Mouse (Mus musculus) thymus, adult 2 months (tissue): Measurements from ENCODE around the gene Ankrd44. TPM values are rescaled to one million over a fixed set of nuclear protein-coding genes. Genes with fewer than 3 reads are reported as not detected.

Source experiments
- DNase-seq: peaks from one replicate; pipeline ENCODE4 v3.0.0; 2021
- H3K27ac ChIP-seq: fragments of 200-500 bp; 2 replicates; pipeline ENCODE4 v1.5.1; 2012; ENCODE audit warnings: low read length, control low read depth; ENCODE audit not compliant: control insufficient read depth, insufficient read depth
- H3K27me3 ChIP-seq: fragments of 200-500 bp; 2 replicates; pipeline ENCODE4 v1.6.1; 2012; ENCODE audit warnings: mild to moderate bottlenecking, low read length, moderate library complexity, mixed read lengths; ENCODE audit not compliant: control insufficient read depth, insufficient read depth
- H3K36me3 ChIP-seq: fragments of 200-500 bp; 2 replicates; pipeline ENCODE4 v1.6.1; 2012; ENCODE audit warnings: mild to moderate bottlenecking, low read length, moderate library complexity; ENCODE audit not compliant: control insufficient read depth, insufficient read depth
- H3K4me1 ChIP-seq: fragments of 200-500 bp; replicated peaks from 2 replicates; pipeline ENCODE4 v1.6.1; 2012; ENCODE audit warnings: low read length; ENCODE audit not compliant: control insufficient read depth, insufficient read depth
- H3K4me3 ChIP-seq: fragments of 200-500 bp; 2 replicates; pipeline ENCODE4 v1.5.1; 2012; ENCODE audit warnings: mild to moderate bottlenecking, low read length, control low read depth, moderate library complexity; ENCODE audit not compliant: control insufficient read depth, insufficient read depth
- CTCF ChIP-seq: fragments of 200-500 bp; IDR thresholded peaks from 2 replicates; pipeline ENCODE4 v1.5.1; 2012; ENCODE audit warnings: mild to moderate bottlenecking, control low read depth, low read length, moderate library complexity, borderline replicate concordance; ENCODE audit not compliant: control insufficient read depth, poor library complexity, insufficient read depth; ENCODE audit errors: extremely low read depth
- POLR2A ChIP-seq: fragments of 200-500 bp; IDR thresholded peaks from 2 replicates; pipeline ENCODE4 v1.6.1; 2012; ENCODE audit warnings: mild to moderate bottlenecking, low read length, control low read depth, moderate library complexity; ENCODE audit not compliant: control insufficient read depth, poor library complexity, insufficient read depth; ENCODE audit errors: extremely low read depth
- WGBS: fragments of 180-500 bp; shearing (Covaris S2); methylation state at CpG from one replicate; pipeline ENCODE4 v1.1.7; 2018; 5-methylcytosine and 5-hydroxymethylcytosine counted together
- polyA plus RNA-seq: library from polyadenylated mRNA; depleted of rRNA; stranded (reverse); fragments of >200 nt; gene quantifications from 2 replicates; pipeline ENCODE4 v1.2.3, GENCODE M21; 2012

The Ankrd44 gene
- polyA plus RNA-seq, 1 experiment, result 92.9 TPM

DNA sequence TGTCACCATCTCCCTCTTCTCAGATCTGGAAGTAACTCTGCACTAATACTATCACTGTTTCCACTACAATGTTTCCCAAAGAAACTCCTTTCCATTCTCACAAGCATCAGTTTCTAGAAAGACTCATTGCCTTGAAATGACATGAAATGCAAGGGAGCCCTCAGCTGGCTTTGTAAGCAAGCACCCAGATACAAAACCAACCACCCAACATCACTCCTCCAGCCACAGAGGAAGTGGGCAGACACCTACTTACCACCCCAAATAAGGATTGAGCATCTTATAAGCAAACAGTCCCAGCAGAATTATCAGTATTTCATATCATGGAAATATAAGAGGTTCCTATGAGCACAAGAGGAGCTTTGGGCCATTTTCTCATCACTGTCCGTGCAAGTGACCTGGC is 71.8 kb downstream of the Ankrd44 start:
- Histone ChIP-seq H3K27me3 (no peaks in the 10 kb centered on the region), H3K4me1 (peaks cover 24% of the 10 kb centered on the region), H3K27ac (no peak overlapping the region), H3K4me3 (no peak overlapping the region), H3K36me3 (no peaks in the 10 kb centered on the region)
- WGBS, result 73% methylated on average over 1 of the region's 1 CpGs
- TF ChIP-seq CTCF, result no peak
- TF ChIP-seq POLR2A, result no peak
- no peak for DNase-seq

DNA sequence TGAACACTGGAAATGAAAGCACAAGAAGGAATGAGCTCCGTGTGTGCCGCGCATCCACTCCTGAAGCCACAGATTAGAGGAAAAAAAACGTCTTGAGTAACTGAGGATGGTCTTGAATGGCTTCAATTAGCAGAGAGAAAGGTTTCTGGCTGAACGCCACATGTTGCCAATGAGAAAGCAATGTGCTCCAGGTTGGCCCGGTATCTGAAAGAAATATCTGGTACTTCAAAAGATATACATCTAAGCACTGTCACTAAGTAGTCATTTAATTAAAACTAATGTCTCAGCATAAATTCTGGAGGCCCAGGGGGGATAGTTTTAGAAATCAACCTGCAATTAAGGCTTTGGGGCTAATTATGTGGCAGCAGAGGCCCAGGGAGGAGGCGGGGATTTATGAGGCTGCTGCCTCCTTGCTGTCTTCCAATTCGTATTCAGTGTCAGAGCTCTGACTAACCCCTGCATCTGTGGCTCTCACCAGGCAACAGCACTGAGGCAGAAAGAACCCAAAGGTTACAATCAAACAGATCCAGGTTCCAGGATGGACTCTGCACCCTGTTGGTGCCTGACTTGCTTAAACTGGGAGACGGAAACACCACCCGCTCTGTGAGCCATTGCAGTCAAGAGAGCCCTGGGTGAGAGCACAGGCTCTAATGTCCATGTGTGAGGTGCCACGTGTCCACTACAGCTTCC is 72.7 kb downstream of the Ankrd44 start:
- Histone ChIP-seq H3K4me1 (peaks cover 24% of the 10 kb centered on the region), H3K27ac (no peak overlapping the region), H3K36me3 (no peaks in the 10 kb centered on the region), H3K4me3 (no peak overlapping the region), H3K27me3 (no peaks in the 10 kb centered on the region)
- WGBS, result 87% methylated on average over 11 of the region's 11 CpGs
- TF ChIP-seq CTCF, result no peak
- no peak for TF ChIP-seq POLR2A
- no peak for DNase-seq

DNA sequence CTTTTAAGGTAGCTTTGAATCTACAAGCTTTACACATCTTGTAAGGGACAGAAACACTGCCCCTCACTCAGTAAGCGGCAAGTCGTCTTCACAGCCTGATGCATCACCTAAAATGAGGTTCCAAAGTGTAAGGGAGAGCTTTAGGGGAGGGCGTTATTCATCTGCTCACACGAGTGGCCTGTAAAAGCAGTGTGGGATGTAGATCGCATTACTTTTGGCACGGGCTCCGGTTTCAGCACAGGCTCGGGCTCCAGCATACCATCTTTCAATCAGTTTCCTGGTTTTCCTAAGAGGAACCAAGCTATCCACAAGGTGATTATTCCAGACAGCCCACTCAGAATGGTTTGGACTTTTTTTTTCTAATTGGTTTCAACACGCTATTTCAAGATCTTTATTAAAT is 74.6 kb downstream of the Ankrd44 start:
- H3K4me1 ChIP-seq, result peaks cover 31% of the 10 kb centered on the region
- H3K27ac ChIP-seq, result no peak overlapping the region
- TF ChIP-seq CTCF (no peak), POLR2A (no peak)
- WGBS, result 93% methylated on average over 9 of the region's 9 CpGs
- no peaks in the 10 kb centered on the region for H3K27me3 ChIP-seq
- no peak overlapping the region for H3K4me3 ChIP-seq
- H3K36me3 ChIP-seq, result no peaks in the 10 kb centered on the region
- DNase-seq, result no peak

DNA sequence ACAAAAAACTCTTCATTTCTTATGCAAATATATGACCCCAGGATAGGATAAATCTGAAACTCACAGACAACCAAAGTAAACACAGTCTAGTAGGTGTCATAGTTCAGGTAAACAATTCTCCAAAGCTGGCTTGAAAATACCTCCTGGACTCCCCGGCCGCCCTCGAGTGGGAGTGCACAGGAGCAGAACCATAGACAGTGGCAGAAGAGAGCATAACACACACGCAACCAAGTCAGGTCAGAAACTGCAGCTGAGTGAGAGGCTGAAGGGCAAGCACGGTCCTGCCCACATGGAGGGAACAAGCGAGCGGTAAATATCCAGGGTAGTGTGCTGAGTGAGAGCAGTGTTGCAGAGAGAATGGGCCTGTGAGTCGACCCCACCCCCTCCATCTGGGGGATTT is 76.1 kb downstream of the Ankrd44 start:
- peaks cover 31% of the 10 kb centered on the region for H3K4me1 ChIP-seq
- H3K27ac ChIP-seq, result no peak overlapping the region
- DNase-seq, result no peak
- WGBS, result 91% methylated on average over 8 of the region's 8 CpGs
- H3K4me3 ChIP-seq, result no peak overlapping the region
- H3K36me3 ChIP-seq, result no peaks in the 10 kb centered on the region
- TF ChIP-seq CTCF (no peak), POLR2A (no peak)
- no peaks in the 10 kb centered on the region for H3K27me3 ChIP-seq

DNA sequence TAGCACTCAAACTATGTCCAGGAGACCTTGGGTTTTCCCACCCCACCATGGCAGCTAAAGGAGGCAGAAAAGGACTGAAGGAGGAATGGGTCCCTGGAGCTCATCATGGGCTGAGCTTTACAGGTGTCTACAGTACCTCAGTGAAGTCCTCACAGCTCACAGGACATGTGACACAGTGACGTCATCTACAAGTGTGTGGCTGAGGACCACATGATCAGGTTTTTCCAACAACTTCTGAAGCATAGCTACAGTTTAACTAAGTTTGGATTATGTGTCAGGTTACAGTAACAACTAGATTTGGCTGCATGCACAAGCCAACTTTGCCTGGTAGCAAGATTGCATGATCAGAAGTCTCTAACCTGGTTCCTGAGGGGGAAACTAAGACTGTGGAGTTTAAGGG is 78.9 kb downstream of the Ankrd44 start:
- no peak for TF ChIP-seq CTCF
- TF ChIP-seq POLR2A, result no peak

GRCm38 (mm10) chr1:54846346-54847000 is 79.7 kb downstream of the Ankrd44 start:
- WGBS, result 62% methylated on average over 5 of the region's 5 CpGs
- no peak overlapping the region for H3K27ac ChIP-seq

More for the DNA sequence above, 78.9 kb downstream of the Ankrd44 start:
- no peak for DNase-seq
- peaks cover 26% of the 10 kb centered on the region for H3K4me1 ChIP-seq
- H3K27ac ChIP-seq, result no peak overlapping the region
- no peak overlapping the region for H3K4me3 ChIP-seq
- no peaks in the 10 kb centered on the region for H3K36me3 ChIP-seq
- WGBS, result 67% methylated on average over 1 of the region's 1 CpGs
- no peaks in the 10 kb centered on the region for H3K27me3 ChIP-seq

GRCm38 (mm10) chr1:54844361-54844760 is 81.8 kb downstream of the Ankrd44 start:
- no peaks in the 10 kb centered on the region for H3K27me3 ChIP-seq
- no peak overlapping the region for H3K27ac ChIP-seq
- peaks cover 36% of the 10 kb centered on the region for H3K4me1 ChIP-seq
- TF ChIP-seq CTCF (no peak), POLR2A (no peak)
- H3K36me3 ChIP-seq, result no peaks in the 10 kb centered on the region
- no peak for DNase-seq
- H3K4me3 ChIP-seq, result no peak overlapping the region
- 88% methylated on average over 1 of the region's 1 CpGs for WGBS

More at GRCm38 (mm10) chr1:54846346-54847000, 79.7 kb downstream of the Ankrd44 start:
- Histone ChIP-seq H3K4me1 (peaks cover 29% of the 10 kb centered on the region), H3K27me3 (no peaks in the 10 kb centered on the region), H3K36me3 (no peaks in the 10 kb centered on the region), H3K4me3 (no peak overlapping the region)
- no peak for TF ChIP-seq CTCF
- DNase-seq, result no peak
